Mouse (Mus musculus): Measurements from ENCODE around the gene Gapvd1. TPM values are rescaled to one million over a fixed set of nuclear protein-coding genes. Genes with fewer than 3 reads are reported as not detected.

The Gapvd1 gene
- total RNA-seq, 1 experiment = 47.0 TPM

DNA sequence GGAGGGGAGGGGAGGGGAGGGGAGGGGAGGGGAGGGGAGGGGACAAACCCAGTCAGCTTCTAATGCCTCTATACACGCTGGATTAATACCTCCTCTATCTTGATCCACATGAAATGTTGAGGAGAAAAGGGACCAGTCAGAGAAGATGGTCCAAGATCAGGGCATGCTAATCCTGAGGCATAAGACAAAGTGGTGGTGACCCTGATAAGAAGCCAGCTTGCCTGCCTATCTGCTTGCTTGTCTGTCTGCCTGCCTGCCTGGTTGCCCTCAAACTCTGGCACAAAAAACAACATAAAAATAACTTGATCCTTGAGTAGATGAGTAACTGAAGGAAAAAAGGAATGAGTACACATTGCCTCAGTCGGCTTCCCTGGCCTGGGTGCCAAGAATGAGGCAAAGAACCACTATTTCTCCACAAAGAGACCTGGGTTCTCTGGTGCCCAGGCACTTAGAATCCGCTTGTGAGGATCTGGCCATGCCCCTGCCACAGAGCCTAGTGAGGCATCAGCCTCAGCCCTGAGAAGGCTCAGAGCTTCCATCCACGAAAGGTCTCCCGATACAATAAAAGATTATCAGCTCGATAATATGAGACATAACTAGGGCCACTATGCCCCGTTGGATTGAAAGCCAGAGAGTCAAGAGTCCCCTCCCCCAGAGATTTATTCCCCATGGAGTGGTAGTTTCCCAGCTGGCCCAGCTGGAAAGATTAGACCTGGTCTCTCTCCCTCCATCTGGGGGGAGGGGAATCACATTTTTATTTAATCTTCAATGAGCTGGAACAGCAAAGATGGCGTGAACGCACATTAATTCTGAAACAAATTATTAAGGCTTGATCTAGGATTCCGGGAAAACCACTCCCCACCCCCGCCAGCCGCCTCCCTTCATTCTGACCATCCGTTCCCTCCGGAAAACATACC lies 119.5 kb downstream of the Gapvd1 start:
- Histone ChIP-seq H3K9ac (ENCODE audit: insufficient read depth, low read depth, low read length, poor library complexity, severe bottlenecking) (no peak overlapping the region), H3K36me3 (ENCODE audit: control insufficient read depth, insufficient read depth, low read length, poor library complexity, severe bottlenecking) (no peaks in the 10 kb centered on the region), H3K4me3 (ENCODE audit: insufficient read depth in 1 of 2, low read depth in 1 of 2, low read length in 2 of 2, poor library complexity in 1 of 2, severe bottlenecking in 1 of 2) (no peak overlapping the region), H3K27ac (ENCODE audit: insufficient read depth, low read depth, low read length, poor library complexity, severe bottlenecking) (no peak overlapping the region), H3K4me1 (ENCODE audit: control insufficient read depth in 2 of 2, insufficient read depth in 2 of 2, low read length in 2 of 2, poor library complexity in 1 of 2) (peaks cover 0 to 9% of the 10 kb centered on the region in 2 experiments; a peak in 1 of 4 replicates), H3K9me3 (ENCODE audit: control insufficient read depth, insufficient read depth, low read depth, low read length) (no peaks in the 10 kb centered on the region)
- in situ Hi-C loops (cut with MboI; ENCODE audit: low sequenced_read_pairs in 2 of 2, unreplicated experiment in 2 of 2) = no loop called here
- TF ChIP-seq CHD2 (IDR thresholded peaks at IDR 0.05; ENCODE audit: low read depth, low read length) (no peak), ZNF384 (IDR thresholded peaks at IDR 0.05; ENCODE audit: low read depth, low read length) (no peak), HCFC1 (IDR thresholded peaks at IDR 0.05; ENCODE audit: borderline replicate concordance, insufficient read depth, low read length) (no peak), MAFK (IDR thresholded peaks at IDR 0.05; ENCODE audit: insufficient read depth, low read depth, low read length) (no peak), ZC3H11A (IDR thresholded peaks at IDR 0.05; ENCODE audit: borderline replicate concordance, low read depth, low read length) (no peak)
- DNase-seq (ENCODE audit: low read depth, low spot score) = no peak

DNA sequence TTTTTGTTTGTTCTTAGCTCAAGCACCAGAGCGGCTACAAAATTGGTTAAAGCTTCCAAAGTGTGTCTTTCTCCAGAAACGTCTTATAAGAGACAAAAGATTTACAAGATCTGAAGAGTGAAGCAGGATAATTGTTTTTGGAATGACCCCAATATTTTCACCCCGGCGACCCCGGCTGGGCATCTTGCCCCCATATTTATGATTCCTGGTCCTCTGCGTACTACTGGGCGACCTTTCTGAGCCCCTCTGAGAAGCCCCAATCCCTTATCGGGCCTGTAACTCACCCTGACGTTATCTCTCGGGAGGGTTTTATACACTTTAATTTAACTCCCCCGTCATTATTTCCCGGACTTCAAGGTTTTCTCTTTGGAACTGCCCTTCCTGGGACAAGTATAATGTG lies 123.0 kb downstream of the Gapvd1 start:
- TF ChIP-seq CHD2 (IDR thresholded peaks at IDR 0.05; ENCODE audit: low read depth, low read length) (no peak), MAFK (IDR thresholded peaks at IDR 0.05; ENCODE audit: insufficient read depth, low read depth, low read length) (no peak), ZNF384 (IDR thresholded peaks at IDR 0.05; ENCODE audit: low read depth, low read length) (no peak), ZC3H11A (IDR thresholded peaks at IDR 0.05; ENCODE audit: borderline replicate concordance, low read depth, low read length) (no peak), HCFC1 (IDR thresholded peaks at IDR 0.05; ENCODE audit: borderline replicate concordance, insufficient read depth, low read length) (no peak)
- Histone ChIP-seq H3K9me3 (ENCODE audit: control insufficient read depth, insufficient read depth, low read depth, low read length) (no peaks in the 10 kb centered on the region), H3K9ac (ENCODE audit: insufficient read depth, low read depth, low read length, poor library complexity, severe bottlenecking) (no peak overlapping the region), H3K36me3 (ENCODE audit: control insufficient read depth, insufficient read depth, low read length, poor library complexity, severe bottlenecking) (no peaks in the 10 kb centered on the region), H3K4me3 (ENCODE audit: insufficient read depth in 1 of 2, low read depth in 1 of 2, low read length in 2 of 2, poor library complexity in 1 of 2, severe bottlenecking in 1 of 2) (no peak overlapping the region), H3K27ac (ENCODE audit: insufficient read depth, low read depth, low read length, poor library complexity, severe bottlenecking) (no peak overlapping the region), H3K4me1 (ENCODE audit: control insufficient read depth in 2 of 2, insufficient read depth in 2 of 2, low read length in 2 of 2, poor library complexity in 1 of 2) (peaks cover 0 to 13% of the 10 kb centered on the region in 2 experiments; a peak in 1 of 4 replicates)
- DNase-seq (ENCODE audit: low read depth, low spot score) = no peak
- in situ Hi-C loops (cut with MboI; ENCODE audit: low sequenced_read_pairs in 2 of 2, unreplicated experiment in 2 of 2) = no loop called here

DNA sequence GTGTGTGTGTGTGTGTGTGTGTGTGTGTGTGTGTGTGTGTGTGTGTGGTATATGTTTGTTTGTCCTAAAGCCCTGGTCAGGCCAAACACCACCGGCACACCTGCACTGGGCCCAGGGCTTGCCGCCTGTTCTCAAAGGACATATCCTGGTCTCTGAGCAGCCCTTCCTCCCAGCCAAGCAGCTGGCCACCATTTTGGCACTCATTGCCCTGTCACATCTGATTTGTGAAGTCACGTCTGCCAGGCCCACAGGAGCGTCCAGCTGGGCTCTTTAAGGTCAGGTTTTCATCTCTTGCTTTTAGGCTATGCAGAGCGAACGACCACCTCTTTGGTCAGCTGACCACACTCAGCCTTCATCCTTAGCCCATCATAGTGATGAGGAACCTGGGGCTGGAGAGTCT lies 124.6 kb downstream of the Gapvd1 start:
- no peak for TF ChIP-seq MAFK (IDR thresholded peaks at IDR 0.05; ENCODE audit: insufficient read depth, low read depth, low read length)
- Histone ChIP-seq H3K9me3 (ENCODE audit: control insufficient read depth, insufficient read depth, low read depth, low read length) (no peaks in the 10 kb centered on the region), H3K9ac (ENCODE audit: insufficient read depth, low read depth, low read length, poor library complexity, severe bottlenecking) (no peak overlapping the region), H3K4me1 (ENCODE audit: control insufficient read depth in 2 of 2, insufficient read depth in 2 of 2, low read length in 2 of 2, poor library complexity in 1 of 2) (peaks cover 0 to 10% of the 10 kb centered on the region in 2 experiments; a peak in 1 of 4 replicates), H3K36me3 (ENCODE audit: control insufficient read depth, insufficient read depth, low read length, poor library complexity, severe bottlenecking) (no peaks in the 10 kb centered on the region), H3K27ac (ENCODE audit: insufficient read depth, low read depth, low read length, poor library complexity, severe bottlenecking) (no peak overlapping the region), H3K4me3 (ENCODE audit: insufficient read depth in 1 of 2, low read depth in 1 of 2, low read length in 2 of 2, poor library complexity in 1 of 2, severe bottlenecking in 1 of 2) (no peak overlapping the region)
- in situ Hi-C loops (cut with MboI; ENCODE audit: low sequenced_read_pairs in 2 of 2, unreplicated experiment in 2 of 2) = no loop called here
- DNase-seq (ENCODE audit: low read depth, low spot score) = no peak

DNA sequence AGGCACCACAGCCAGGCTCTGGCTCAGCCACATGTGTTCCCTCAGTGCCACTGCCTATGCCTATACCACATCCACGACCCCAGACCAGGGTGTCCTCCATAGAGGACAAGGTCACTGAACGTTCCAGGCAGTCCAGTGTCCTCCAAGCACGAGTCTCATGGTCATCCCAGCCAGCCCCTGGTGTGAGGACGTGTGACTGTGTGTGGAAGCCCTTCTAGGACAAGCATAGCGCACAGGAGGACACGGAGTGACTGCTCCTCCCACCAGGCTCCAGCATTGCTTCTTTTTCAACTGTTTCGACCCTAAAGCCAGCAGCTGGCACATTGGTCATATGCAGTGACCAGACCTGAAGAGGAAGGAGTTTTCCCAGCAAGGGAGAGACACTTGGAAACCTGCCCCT lies 125.3 kb downstream of the Gapvd1 start:
- no peak for DNase-seq (ENCODE audit: low read depth, low spot score)
- Histone ChIP-seq H3K9ac (ENCODE audit: insufficient read depth, low read depth, low read length, poor library complexity, severe bottlenecking) (no peak overlapping the region), H3K36me3 (ENCODE audit: control insufficient read depth, insufficient read depth, low read length, poor library complexity, severe bottlenecking) (no peaks in the 10 kb centered on the region), H3K4me1 (ENCODE audit: control insufficient read depth in 2 of 2, insufficient read depth in 2 of 2, low read length in 2 of 2, poor library complexity in 1 of 2) (peaks cover 0 to 10% of the 10 kb centered on the region in 2 experiments; a peak in 1 of 4 replicates), H3K27ac (ENCODE audit: insufficient read depth, low read depth, low read length, poor library complexity, severe bottlenecking) (no peak overlapping the region), H3K9me3 (ENCODE audit: control insufficient read depth, insufficient read depth, low read depth, low read length) (no peaks in the 10 kb centered on the region), H3K4me3 (ENCODE audit: insufficient read depth in 1 of 2, low read depth in 1 of 2, low read length in 2 of 2, poor library complexity in 1 of 2, severe bottlenecking in 1 of 2) (no peak overlapping the region)
- in situ Hi-C loops (cut with MboI; ENCODE audit: low sequenced_read_pairs in 2 of 2, unreplicated experiment in 2 of 2) = no loop called here
- TF ChIP-seq HCFC1 (IDR thresholded peaks at IDR 0.05; ENCODE audit: borderline replicate concordance, insufficient read depth, low read length) (no peak), ZNF384 (IDR thresholded peaks at IDR 0.05; ENCODE audit: low read depth, low read length) (no peak), ZC3H11A (IDR thresholded peaks at IDR 0.05; ENCODE audit: borderline replicate concordance, low read depth, low read length) (no peak), CHD2 (IDR thresholded peaks at IDR 0.05; ENCODE audit: low read depth, low read length) (no peak), MAFK (IDR thresholded peaks at IDR 0.05; ENCODE audit: insufficient read depth, low read depth, low read length) (no peak)

All from ES-E14 (cell line).